Mouse (Mus musculus) heart, postnatal 36 days (tissue): ENCODE results near the gene Cd72. TPM values are rescaled to one million over a fixed set of nuclear protein-coding genes. Genes with fewer than 3 reads are reported as not detected.
A peak's percentile ranks its signal among the peaks of the same experiment; 100 is the strongest.

Experiments
- DNase-seq, 2 experiments: peaks; one replicate each; pipeline ENCODE4 v3.0.0; 2021 to 2022
- intact Hi-C: fragments of 180-260 bp; cut with DNase I; formaldehyde crosslinking; loops from one replicate; pipeline ENCODE4 v1.15.1; 2025
- total RNA-seq, 2 experiments: library from RNA; stranded (reverse); gene quantifications; 2 replicates each; pipeline ENCODE4 v1.2.3; 2021

The Cd72 gene
- total RNA-seq, 2 experiments from 2014 or later, result 0.89 to 1.6 TPM

DNA sequence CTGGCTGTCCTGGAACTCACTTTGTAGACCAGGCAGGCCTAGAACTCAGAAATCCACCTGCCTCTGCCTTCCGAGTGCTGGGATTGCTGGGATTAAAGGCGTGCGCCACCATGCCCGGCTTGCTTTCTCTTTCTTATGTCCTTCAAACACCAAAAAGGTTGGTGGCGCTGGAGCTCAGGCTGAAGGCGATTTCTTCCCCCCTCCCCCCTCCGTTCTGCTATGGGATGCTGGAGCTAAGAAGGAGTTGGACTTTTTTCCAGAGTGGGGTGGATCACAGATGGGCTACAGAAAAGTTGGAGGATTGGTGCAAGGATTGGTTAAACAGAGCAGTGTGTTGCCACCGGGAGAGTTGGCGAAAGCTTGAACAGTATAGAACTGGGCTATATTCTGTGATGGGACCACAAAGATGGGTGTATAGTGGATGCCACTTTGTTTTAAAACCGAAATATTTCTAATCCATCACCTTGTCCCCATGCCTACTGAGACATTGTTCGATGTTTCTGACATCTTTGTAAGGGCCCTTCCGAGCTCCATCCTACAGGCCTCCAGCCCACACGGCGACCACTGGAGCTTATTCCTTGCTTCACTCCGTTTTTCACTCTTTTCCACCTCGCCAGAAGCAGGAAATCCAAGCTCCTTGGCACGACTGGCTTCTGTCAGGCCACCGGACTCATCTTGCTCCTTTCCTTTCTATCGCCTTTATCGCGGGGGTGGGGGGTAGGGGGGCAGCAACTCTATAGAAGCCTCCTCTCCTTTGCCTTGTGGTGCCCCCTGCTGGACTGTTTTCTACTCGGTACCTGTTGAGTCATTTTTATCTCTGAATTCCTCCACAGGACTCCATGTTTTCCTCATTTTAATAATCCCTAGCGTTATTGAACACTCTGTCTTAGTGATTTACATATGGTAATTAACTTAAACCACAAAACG is 24.7 kb upstream of the Cd72 start:
- DNase-seq, result peak; percentile 68 to 82
- intact Hi-C loops, result loop anchor here (2.0 to 5.0 kb wide), 2 partner anchors 36 to 212 kb away; partner anchors contain the start of gene Atp8b5

DNA sequence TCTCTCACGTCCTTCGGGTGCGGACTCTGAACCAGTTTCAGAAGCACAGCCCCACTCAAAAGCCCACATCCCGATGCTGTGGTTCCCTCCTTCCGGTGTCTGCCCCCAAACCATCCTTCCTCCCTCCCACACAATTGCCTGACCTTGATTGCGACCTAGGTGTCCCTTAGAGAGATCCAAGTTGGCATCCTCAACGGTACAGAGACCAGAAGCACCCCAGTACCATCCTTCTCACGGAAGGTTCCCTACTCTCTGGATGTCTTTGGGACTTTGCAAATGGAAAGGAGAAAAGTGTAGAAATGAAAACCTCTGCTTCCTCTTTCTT is 24.1 kb upstream of the Cd72 start:
- no peak for DNase-seq
- intact Hi-C loops, result loop anchor here (2.0 to 5.0 kb wide), 2 partner anchors 36 to 211 kb away; partner anchors contain the start of gene Atp8b5

DNA sequence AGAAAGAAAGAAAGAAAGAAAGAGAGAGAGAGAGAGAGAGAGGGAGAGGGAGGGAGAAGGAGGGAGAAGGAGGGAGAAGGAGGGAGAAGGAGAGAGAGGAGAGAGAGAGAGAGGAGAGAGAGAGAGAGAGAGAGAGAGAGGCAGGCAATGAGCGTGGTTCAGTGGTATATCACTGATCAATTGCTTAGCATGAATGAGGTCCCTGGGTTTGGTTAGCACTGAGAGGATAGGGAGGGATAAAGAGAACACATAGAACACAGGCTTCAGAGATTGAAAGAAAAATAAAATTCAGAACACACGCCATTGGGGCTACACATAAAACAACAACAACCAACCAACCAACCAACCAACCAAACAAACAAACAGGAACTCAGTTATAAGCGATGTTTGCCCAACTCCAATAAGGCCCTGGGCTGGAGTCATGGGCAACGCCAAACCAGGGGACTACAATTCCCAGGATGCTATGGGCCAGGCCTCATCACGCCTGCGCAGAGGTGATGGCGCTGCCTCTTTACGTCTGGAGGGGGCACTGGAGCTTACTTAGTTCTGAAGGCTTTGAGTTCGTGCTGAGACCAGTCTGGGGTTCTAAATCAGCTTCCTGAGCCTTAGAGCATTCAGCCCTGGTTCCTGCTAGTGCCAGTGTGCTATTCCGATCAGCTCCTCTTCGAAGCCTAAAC is 23.6 kb upstream of the Cd72 start:
- peak; percentile 86 for DNase-seq
- intact Hi-C loops, result loop anchor here (2.0 to 5.0 kb wide), 2 partner anchors 35 to 211 kb away; partner anchors contain the start of gene Atp8b5

DNA sequence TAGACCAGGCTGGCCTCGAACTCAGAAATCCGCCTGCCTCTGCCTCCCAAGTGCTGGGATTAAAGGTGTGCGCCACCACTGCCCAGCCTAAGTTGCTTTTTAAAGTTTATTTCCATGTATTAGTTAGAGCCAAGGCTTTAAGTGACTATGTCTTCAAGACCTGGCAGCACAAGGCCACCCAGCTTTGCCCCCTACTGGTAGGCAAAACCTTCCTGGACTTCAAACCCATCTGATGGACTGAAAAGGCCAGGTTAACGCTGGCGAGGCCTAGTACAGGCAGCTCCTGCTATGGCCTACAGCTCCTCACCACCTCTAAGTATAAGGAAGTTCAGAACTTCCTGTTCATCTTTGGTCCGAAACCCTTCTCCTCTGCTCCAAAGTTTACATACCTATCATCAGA is 22.2 kb upstream of the Cd72 start:
- no peak for DNase-seq
- intact Hi-C loops, result loop anchor here (5.0 kb wide), 1 partner anchor 209 kb away; the partner anchor contains the start of gene Atp8b5

DNA sequence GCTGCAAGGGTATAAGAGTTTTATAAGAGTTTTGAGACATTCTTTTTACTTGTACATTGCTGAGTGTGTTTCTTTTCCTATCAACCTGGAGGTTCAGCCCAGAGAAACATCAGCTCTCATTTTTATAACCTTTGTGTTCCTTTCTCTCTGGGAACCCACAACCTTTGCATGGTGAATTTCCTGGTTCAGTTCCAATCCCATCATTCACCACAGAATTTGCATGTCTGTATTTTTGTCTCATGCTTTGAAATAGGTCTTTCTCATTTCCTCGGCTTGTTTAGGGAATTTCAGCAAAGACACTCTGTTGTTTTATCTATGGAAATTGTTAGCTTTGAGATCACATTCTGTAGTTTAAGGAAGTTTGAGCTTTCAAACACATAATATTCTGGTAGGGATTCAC is 19.2 kb upstream of the Cd72 start:
- intact Hi-C loops, result no loop called here
- no peak for DNase-seq

DNA sequence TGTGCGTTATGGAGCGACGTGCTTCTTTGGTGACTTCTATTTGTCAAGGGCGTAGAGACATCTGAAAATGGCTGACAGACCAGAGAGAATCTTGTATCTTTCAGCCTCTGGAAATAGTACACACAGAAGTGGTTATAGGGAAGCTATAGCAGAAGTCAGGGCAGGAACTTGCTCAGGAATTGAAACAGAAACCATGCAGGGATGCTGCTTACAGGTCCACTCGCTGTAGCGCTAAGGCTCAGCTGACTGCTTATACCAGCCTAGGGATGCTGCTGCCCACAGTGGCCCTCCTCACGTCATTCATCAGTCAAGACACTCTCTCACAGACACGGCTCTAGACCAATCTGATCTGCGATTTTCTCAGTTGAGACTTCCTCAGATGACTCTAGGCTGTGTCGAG is 15.9 kb upstream of the Cd72 start:
- intact Hi-C loops, result no loop called here
- no peak for DNase-seq

DNA sequence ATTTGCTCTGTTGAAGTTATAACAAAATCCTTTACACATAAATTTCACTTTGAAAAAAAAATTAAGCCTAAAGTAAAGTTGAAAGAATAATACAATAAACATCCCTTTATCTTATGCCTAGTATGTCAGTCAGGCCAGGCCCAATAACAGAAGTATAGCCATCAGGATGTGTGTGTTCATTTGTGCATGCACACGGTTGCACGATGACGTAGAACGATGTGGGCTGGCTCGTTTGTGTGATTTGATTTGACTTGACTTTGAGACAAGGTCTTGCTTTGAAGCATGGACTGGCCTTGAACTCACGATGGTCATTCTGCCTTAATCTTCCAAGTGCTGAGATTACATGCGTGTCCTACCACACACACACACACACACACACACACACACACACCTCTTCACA is 12.4 kb upstream of the Cd72 start:
- intact Hi-C loops, result no loop called here
- no peak for DNase-seq

DNA sequence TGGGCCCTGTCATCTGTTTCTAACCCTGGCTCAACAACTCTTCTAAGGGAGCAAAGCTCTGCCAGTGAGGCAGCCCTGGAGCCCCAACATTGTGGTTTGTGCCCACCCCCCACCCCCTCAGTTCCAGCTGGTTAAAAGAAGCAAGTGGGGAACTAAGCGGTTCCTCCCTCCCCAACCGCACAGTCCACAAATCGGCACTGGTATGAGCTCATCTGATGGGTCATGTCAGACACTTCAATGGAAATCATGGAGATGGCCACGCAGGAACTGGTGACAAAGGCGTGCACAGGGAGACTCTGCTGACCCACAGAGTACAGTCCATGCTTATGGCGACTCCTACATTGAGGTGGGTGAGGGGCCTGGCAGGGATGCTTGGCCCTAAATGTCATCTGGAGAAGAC is 11.5 kb upstream of the Cd72 start:
- DNase-seq, result no peak
- intact Hi-C loops, result no loop called here

DNA sequence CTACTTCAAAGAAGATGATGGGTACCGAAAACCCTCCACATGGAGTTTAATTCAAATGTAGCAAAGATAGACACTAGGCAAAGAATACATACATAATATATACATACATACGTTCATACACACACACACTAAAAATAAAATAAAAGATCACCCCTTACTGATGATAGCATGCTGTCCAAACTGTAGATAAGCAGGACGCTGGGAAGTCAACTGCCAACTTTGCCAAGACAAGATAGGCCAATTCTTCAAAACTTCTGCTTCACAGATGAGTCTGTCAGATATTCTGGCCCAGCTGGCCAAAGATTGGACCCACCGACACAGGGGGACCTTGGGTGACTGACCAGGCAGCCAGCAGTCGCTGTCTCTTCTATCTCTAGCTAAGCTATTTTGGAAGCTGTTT is 8.7 kb upstream of the Cd72 start:
- intact Hi-C loops, result no loop called here
- DNase-seq, result no peak

DNA sequence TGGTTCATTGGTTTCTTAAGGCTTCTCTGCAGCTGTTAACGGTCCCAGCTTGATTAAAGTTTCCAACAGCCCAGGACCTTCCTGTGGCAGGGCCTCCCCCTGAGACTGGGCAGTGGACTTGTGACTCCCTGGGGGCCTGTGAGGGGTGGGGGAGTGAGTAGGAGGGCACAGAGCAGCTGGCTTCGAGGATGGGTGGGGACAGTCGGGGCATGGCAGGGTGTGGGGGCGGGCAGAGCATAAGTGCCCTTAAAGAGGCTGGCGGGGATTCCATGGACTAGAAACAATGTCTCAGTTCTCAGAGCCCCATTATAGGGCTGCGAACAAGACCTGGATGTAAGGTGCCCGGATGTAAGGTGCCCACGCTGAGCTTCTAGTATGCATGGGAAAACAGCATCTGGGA is 2.7 kb upstream of the Cd72 start:
- intact Hi-C loops, result no loop called here
- no peak for DNase-seq

DNA sequence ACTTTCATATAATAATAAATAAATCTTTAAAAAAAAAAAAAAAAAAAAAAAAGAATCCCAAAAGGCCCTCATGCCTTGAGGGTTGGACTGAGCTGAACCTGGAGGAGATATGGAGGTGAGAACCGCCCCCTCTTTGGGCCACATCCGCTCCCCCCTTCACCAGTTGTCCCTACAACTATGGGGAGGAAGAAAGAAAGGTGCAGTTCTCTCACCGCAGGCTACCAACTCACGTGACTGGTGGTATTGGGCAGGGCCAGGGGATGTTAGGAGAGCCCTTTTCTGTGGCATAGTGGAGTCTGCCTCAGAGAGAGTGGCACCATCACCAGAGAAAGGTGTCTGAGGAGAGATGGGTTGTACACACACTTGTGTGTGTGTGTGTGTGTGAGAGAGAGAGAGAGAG is 2.0 kb upstream of the Cd72 start:
- intact Hi-C loops, result no loop called here
- DNase-seq, result no peak

DNA sequence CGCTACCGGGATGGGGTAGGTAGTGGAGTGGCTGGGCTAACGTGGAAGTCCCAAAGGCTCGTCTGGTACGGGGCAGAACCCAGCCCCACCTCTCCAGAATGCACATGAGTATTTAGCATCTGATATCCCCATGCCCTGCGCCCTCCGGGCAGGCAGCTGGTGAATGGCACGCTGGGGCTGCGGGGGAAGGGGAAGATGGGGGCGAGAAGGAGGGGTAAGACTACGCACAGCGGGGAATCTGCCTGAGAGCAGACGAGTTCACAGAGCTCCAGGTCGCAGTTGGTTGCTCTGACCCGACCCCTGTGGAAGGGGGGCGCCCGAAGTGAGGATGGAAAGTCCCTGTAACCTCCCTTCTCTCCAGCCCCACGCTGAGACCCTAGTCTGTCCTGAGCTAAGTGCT is 1.0 kb downstream of the Cd72 start:
- intact Hi-C loops, result no loop called here
- DNase-seq, result no peak

DNA sequence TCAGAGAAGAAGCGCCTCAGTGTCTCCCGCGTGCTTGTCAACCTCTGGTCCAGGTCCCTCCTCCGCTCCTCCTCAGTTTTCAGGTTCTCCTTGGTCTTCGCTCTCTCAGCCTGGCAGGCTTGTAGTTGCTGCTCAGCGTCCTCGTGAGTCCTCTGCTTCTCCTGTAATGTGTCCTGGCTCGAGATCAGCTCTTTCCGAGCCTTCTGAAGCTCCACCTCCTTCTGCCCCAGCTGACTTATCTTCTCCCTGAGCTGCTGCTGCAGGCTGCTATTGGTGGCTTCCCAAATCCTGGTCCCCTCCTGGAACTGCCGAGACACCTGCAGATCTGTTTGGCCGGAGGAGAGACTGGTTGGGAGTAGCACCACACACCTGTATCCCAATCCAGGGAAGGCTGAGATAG is 2.1 kb downstream of the Cd72 start:
- DNase-seq, result no peak
- intact Hi-C loops, result no loop called here

DNA sequence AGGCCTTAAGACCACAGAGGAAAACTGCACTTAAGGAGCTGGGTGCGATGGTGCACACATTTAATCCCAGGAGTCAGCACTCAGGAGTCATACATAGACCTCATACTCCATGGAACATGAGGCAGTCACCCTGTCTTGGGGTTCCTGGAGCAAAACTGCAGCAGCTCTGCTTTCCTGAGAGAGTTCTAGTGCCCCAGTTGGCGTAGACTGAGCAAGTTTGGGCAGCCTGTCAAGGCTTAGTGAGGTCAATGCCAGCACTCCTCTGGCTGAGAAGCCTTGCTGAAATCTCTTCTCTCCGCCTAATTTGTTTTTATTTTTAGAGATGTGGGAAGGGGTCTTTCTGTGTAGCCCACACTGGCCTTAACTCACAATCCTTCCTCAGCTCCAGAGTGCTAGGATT is 5.9 kb downstream of the Cd72 start:
- peak in 1 of 2 experiments; percentile 34 for DNase-seq
- intact Hi-C loops, result no loop called here

DNA sequence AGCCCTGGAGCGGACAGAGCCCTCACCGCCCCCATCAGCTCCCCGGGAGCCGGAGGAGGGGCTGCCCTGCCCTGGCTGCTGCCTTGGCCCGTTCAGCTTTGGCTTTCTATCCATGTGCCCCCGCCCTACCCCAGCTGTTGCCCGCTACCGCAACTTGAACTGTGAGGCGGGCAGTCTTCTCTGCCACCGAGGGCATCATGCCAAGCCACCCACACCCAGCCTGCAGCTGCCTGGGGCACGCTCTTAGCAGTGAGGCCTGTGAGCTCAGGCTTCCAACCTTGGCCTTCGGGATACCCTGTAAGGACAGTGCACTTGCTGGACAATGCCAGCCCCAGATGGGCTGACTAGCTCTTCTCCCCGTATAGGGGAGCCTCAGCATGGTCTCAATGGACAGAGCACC is 7.2 kb downstream of the Cd72 start:
- no peak for DNase-seq
- intact Hi-C loops, result no loop called here

DNA sequence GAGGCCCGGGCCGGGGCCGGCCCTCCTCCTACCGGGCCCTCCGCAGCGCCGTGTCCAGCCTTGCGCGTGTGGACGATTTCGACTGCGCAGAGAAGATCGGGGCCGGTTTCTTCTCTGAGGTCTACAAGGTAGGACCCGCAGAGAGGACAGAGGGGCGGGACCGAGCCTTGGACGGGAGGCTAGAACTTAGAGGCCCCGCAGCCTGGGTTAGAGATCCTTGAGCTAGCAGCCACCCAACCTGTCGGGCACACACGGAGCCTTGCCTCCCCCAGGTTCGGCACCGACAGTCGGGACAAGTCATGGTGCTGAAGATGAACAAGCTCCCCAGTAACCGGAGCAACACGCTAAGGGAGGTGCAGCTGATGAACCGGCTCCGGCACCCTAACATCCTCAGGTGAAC is 10.9 kb downstream of the Cd72 start:
- DNase-seq, result no peak
- intact Hi-C loops, result loop anchor here (2.0 to 5.0 kb wide), 4 partner anchors 35 to 267 kb away; partner anchors contain the start of genes Creb3, Olfr71 and Tln1

DNA sequence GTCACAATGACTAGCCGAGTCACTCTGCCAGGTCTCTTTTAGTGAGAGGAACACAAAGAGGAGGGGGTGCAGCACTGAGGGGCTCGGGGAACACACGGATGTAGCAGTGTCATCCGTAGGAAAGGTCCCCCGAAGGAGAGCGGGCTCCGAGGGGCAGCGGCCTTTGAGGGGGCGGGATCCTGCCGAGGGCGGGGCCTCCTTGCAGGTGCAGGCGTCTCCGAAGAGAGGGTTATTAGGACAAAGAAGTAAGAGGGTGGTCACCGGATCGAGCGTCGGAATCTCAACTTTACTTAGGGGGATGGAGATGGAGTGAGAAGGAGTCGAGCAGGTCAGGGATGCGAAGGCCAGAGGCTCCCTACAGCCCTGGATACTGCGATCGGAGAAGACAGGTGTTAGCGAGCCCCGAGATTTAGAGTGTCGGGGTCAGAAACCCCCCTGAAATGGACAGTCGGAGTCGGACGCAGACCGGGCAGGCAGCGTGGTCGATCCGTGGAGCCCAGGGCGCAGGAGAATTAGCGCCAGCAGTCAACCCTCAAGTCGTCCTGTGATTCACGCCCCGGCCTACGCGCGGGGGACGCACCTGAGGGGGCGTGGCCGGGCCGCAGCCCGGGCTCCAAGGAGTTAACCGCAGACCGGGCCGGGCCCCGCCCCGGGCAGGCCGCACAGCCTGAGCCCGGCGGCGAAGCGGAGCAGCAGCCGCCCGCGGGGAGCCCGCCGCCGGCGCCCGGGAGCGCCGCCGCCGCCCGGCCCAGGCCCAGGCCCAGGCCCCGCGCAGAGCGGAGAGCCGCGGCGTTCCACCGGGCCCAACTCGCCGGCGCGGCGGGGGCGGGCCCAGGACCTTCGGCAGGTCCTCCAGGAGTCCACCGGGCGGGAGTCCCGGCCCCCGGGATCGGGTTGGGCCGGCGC is 11.7 kb downstream of the Cd72 start:
- DNase-seq, result peak; percentile 63 to 77
- intact Hi-C loops, result loop anchor here (1.0 to 5.0 kb wide), 5 partner anchors 36 to 268 kb away; partner anchors contain the start of genes Creb3, Olfr71 and Tln1

DNA sequence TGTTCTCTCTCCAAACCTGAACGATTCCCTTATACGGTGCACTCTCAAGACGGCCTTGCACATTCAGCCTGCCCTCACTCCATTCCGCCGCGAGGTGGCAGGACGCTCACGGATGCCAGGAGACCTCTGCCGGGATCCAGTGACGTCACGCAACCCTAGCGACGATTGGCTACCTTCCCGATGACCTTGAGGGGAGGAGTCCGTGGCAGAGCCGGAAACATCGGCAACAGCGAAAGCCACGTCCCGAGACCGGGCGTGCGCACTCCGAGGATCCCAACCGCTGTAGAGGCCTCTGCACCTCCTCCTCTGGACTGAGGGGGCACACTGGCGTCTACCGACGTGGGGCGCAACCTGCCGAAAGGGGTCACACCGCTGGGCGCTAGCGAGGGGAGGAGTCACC is 12.4 kb downstream of the Cd72 start:
- peak; percentile 99 for DNase-seq
- intact Hi-C loops, result loop anchor here (1.0 to 5.0 kb wide), 5 partner anchors 36 to 269 kb away; partner anchors contain the start of genes Creb3, Olfr71 and Tln1

DNA sequence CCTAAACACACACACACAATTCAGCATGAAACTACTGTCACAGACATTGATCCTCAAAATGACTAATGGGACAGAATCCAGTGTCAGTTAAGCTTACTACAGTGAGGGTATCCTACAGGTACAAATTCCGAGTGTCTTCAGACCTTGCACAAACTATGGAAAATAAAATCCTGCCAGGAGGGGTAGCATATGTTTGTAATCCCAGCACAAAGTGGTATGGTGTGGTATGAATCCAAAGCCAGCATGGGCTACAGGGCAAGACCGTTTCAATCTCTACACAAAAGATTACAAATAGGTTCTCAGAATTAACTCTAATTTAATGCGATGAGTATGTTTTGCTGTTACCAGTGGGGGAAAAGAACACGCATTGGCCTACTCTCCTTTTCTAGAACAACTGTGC is 12.8 kb downstream of the Cd72 start, which contains the start of gene Tesk1:
TSS of gene Tesk1 (plus strand) at position 301 of the 400 bp plus-strand sequence.
- no peak for DNase-seq
- intact Hi-C loops, result loop anchor here (1.0 to 5.0 kb wide), 5 partner anchors 35 to 269 kb away; partner anchors contain the start of genes Creb3, Olfr71 and Tln1

DNA sequence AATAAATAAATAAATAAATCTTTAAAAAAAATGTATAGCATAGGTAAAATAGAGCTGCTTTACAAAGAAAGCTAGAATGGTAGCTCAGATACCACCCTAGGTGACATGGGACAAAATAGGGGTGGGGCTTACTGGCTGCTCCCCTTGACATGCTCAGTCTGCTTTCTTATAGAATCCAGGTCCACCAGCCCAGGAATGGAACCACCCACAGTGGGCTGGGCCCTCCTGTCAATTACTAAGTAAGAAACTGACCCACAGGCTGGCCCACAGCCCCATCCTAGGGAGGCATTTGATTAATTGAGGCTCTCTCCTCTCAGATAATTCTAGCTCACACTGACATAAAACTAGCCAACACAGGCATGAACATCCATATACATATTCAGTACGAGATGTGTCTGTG is 21.6 kb downstream of the Cd72 start:
- DNase-seq, result no peak
- intact Hi-C loops, result no loop called here
